Mouse (Mus musculus) CH12.LX (cell line): ENCODE data around the gene Laptm5. TPM values are rescaled to one million over a fixed set of nuclear protein-coding genes. Genes with fewer than 3 reads are reported as not detected.
A peak's percentile ranks its signal among the peaks of the same experiment; 100 is the strongest.

ENCODE experiments used
- DNase-seq: peaks from one replicate; pipeline ENCODE4 v3.0.0-alpha.2; 2013; ENCODE audit errors: extremely low read depth
- H3K27ac ChIP-seq: 2 replicates; pipeline ENCODE4 v1.5.1; 2012; ENCODE audit warnings: low read depth, mild to moderate bottlenecking, control low read depth, moderate library complexity; ENCODE audit not compliant: insufficient read depth
- H3K27me3 ChIP-seq: replicated peaks from 2 replicates; pipeline ENCODE3; 2012; ENCODE audit warnings: inconsistent platforms
- H3K36me3 ChIP-seq, 2 experiments: replicated peaks in 1 of 2; 2 replicates each; pipeline versions ENCODE3 to v1.6.1; 2012; ENCODE audit warnings: inconsistent platforms in 1 of 2, low read length in 1 of 2, mild to moderate bottlenecking in 1 of 2, mixed read lengths in 1 of 2, moderate library complexity in 1 of 2; ENCODE audit not compliant: control insufficient read depth in 1 of 2, insufficient read depth in 1 of 2
- H3K4me1 ChIP-seq, 2 experiments: 2 replicates each; pipeline ENCODE4 v1.6.1; 2012; ENCODE audit warnings: inconsistent platforms in 1 of 2, moderate library complexity in 1 of 2; ENCODE audit not compliant: insufficient read depth in 2 of 2, control insufficient read depth in 1 of 2
- H3K4me2 ChIP-seq: 2 replicates; pipeline ENCODE4 v1.6.1; 2012; ENCODE audit warnings: low read depth, mild to moderate bottlenecking, control low read depth; ENCODE audit not compliant: poor library complexity, insufficient read depth, severe bottlenecking
- H3K4me3 ChIP-seq, 3 experiments: fragments of 150-350 bp in 1 of 3; sonication (generic) in 1 of 3; replicated peaks in 1 of 3; 2 replicates each; pipeline versions ENCODE3 to v1.5.1; 2011 to 2012; ENCODE audit warnings: low read depth in 2 of 3, low read length in 2 of 3, mild to moderate bottlenecking in 2 of 3, moderate library complexity in 2 of 3, control low read depth in 1 of 3, improper control_type of control experiment in 1 of 3, inconsistent platforms in 1 of 3, mixed read lengths in 1 of 3; ENCODE audit not compliant: poor library complexity in 1 of 3
- H3K79me2 ChIP-seq: replicated peaks from 2 replicates; pipeline ENCODE4 v1.6.1; 2012; ENCODE audit warnings: mild to moderate bottlenecking, moderate library complexity; ENCODE audit not compliant: control insufficient read depth, poor library complexity, insufficient read depth, severe bottlenecking; ENCODE audit errors: extremely low read depth
- H3K9ac ChIP-seq: 2 replicates; pipeline ENCODE4 v1.6.1; 2012; ENCODE audit warnings: low read depth, mild to moderate bottlenecking, control low read depth, moderate library complexity; ENCODE audit not compliant: insufficient read depth
- H3K9me3 ChIP-seq: replicated peaks from 2 replicates; pipeline ENCODE3; 2012; ENCODE audit warnings: low read length, inconsistent platforms, mixed read lengths
- BHLHE40 ChIP-seq: IDR thresholded peaks from 2 replicates; pipeline ENCODE4 v1.6.1; 2011; ENCODE audit warnings: mild to moderate bottlenecking, low read depth, low read length, improper control_type of control experiment
- E2F4 ChIP-seq: IDR thresholded peaks from 2 replicates; pipeline ENCODE4 v1.6.1; 2011; ENCODE audit warnings: low read depth, low read length, improper control_type of control experiment; ENCODE audit not compliant: insufficient replicate concordance
- ELF1 ChIP-seq: IDR thresholded peaks from 2 replicates; pipeline ENCODE4 v1.6.1; 2014; ENCODE audit warnings: low read depth, mild to moderate bottlenecking, inconsistent platforms, low read length, improper control_type of control experiment
- GABPA ChIP-seq: IDR thresholded peaks from 2 replicates; pipeline ENCODE4 v1.6.1; 2012; ENCODE audit warnings: low read depth, low read length, improper control_type of control experiment, inconsistent platforms; ENCODE audit not compliant: insufficient replicate concordance
- HCFC1 ChIP-seq: IDR thresholded peaks from 2 replicates; pipeline ENCODE4 v1.6.1; 2012; ENCODE audit warnings: low read depth, mild to moderate bottlenecking, inconsistent platforms, low read length, improper control_type of control experiment
- JUN ChIP-seq: IDR thresholded peaks from 2 replicates; pipeline ENCODE4 v1.6.1; 2011; ENCODE audit warnings: low read depth, mild to moderate bottlenecking, low read length, improper control_type of control experiment, moderate library complexity; ENCODE audit not compliant: insufficient read depth
- JUND ChIP-seq: conservative IDR thresholded peaks from 2 replicates; pipeline ENCODE4 v1.6.1; 2011; ENCODE audit warnings: low read depth, low read length, improper control_type of control experiment
- MAFK ChIP-seq: IDR thresholded peaks from 2 replicates; pipeline ENCODE4 v1.6.1; 2011; ENCODE audit warnings: low read length, improper control_type of control experiment; ENCODE audit not compliant: insufficient replicate concordance
- MAZ ChIP-seq: IDR thresholded peaks from 2 replicates; pipeline ENCODE4 v1.6.1; 2012; ENCODE audit warnings: low read depth, mild to moderate bottlenecking, inconsistent platforms, low read length, improper control_type of control experiment, moderate library complexity
- MEF2A ChIP-seq: IDR thresholded peaks from 2 replicates; pipeline ENCODE4 v1.6.1; 2014; ENCODE audit warnings: low read depth, mild to moderate bottlenecking, inconsistent platforms, low read length, improper control_type of control experiment, borderline replicate concordance
- MXI1 ChIP-seq: IDR thresholded peaks from 2 replicates; pipeline ENCODE4 v1.6.1; 2011; ENCODE audit warnings: mild to moderate bottlenecking, low read depth, low read length, improper control_type of control experiment
- NRF1 ChIP-seq: IDR thresholded peaks from 2 replicates; pipeline ENCODE4 v1.6.1; 2014; ENCODE audit warnings: low read depth, mild to moderate bottlenecking, inconsistent platforms, low read length, improper control_type of control experiment, moderate library complexity
- PAX5 ChIP-seq: IDR thresholded peaks from 2 replicates; pipeline ENCODE4 v1.6.1; 2012; ENCODE audit warnings: low read length, inconsistent platforms, mixed read lengths
- POLR2AphosphoS2 ChIP-seq: IDR thresholded peaks from 2 replicates; pipeline ENCODE4 v1.6.1; 2011; ENCODE audit warnings: low read depth, low read length, improper control_type of control experiment
- RAD21 ChIP-seq: IDR thresholded peaks from 2 replicates; pipeline ENCODE4 v1.6.1; 2011; ENCODE audit warnings: low read depth, mild to moderate bottlenecking, low read length, improper control_type of control experiment, moderate library complexity
- RCOR1 ChIP-seq: conservative IDR thresholded peaks from 2 replicates; pipeline ENCODE4 v1.6.1; 2012; ENCODE audit warnings: low read depth, mild to moderate bottlenecking, inconsistent platforms, low read length, improper control_type of control experiment
- SIN3A ChIP-seq: IDR thresholded peaks from 2 replicates; pipeline ENCODE4 v1.6.1; 2012; ENCODE audit warnings: low read length, improper control_type of control experiment, inconsistent platforms
- TBP ChIP-seq: conservative IDR thresholded peaks from 2 replicates; pipeline ENCODE4 v1.6.1; 2011; ENCODE audit warnings: low read depth, low read length, improper control_type of control experiment
- TCF12 ChIP-seq: IDR thresholded peaks from 2 replicates; pipeline ENCODE4 v1.6.1; 2014; ENCODE audit warnings: low read depth, mild to moderate bottlenecking, inconsistent platforms, low read length, improper control_type of control experiment
- USF1 ChIP-seq: IDR thresholded peaks from 2 replicates; pipeline ENCODE4 v1.6.1; 2014; ENCODE audit warnings: low read depth, mild to moderate bottlenecking, inconsistent platforms, low read length, improper control_type of control experiment
- USF2 ChIP-seq: conservative IDR thresholded peaks from 2 replicates; pipeline ENCODE4 v1.6.1; 2011; ENCODE audit warnings: low read depth, low read length, improper control_type of control experiment
- ZMIZ1 ChIP-seq: IDR thresholded peaks from 2 replicates; pipeline ENCODE4 v1.6.1; 2012; ENCODE audit warnings: low read depth, mild to moderate bottlenecking, inconsistent platforms, low read length, improper control_type of control experiment
- dilution Hi-C: fragments of 300-500 bp; cut with MboI; formaldehyde crosslinking; loops from 2 replicates; pipeline ENCODE4 v1.14.3; 2020; ENCODE audit warnings: low sequenced_read_pairs; ENCODE audit not compliant: extremely low pct_unique_long_range_greater_than_20kb, extremely low pct_ligation_motif_present
- in situ Hi-C: fragments of 300-500 bp; cut with MboI; formaldehyde crosslinking; loops from 3 replicates; pipeline ENCODE4 v1.14.3; 2019; ENCODE audit warnings: low sequenced_read_pairs, low pct_ligation_motif_present, low pct_unique_long_range_greater_than_20kb, mixed read lengths
- polyA plus RNA-seq: library from polyadenylated mRNA; unstranded; fragments of >175 nt; gene quantifications from 2 replicates; pipeline ENCODE4 v1.2.1, GENCODE M21; 2012; ENCODE audit warnings: low read depth; ENCODE audit not compliant: insufficient read length
- total RNA-seq, 2 experiments: library from RNA; depleted of rRNA; stranded (reverse); fragments of 300-350 nt in 1 of 2; fragments of >200 nt in 1 of 2; gene quantifications; 2 replicates each; pipeline ENCODE4 v1.2.3; 2012 to 2014

Gene Laptm5
- total and polyA plus RNA-seq, 3 experiments, result 41.1 to 594 (median 225) TPM

DNA sequence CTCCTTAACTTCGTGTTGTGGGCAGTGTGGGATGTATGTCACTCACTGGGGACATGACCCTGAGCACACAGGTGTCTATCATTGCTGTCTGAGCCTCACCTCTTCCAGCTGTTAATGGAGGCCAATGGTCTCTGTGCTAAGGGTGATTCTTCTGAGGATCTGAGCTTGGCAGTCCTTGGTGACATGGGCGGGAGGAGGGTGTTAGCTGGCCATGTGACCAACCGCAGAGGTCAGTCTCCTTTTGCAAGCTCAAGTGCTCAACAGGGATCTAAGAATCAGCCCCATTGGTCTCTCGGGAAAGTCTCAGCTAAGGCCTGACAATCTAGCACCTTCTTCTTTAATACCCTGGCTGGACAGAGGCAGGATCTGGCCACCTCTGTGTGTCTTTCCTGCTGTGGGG, 4.6 kb downstream of the Laptm5 start:
- Histone ChIP-seq H3K4me3 (peak overlapping the region; percentile 35 to 75 (median 68)), H3K9me3 (no peaks in the 10 kb centered on the region), H3K9ac (peak overlapping the region; percentile 98), H3K4me1 (peaks cover 27 to 66% of the 10 kb centered on the region in 2 experiments), H3K79me2 (peaks cover 95% of the 10 kb centered on the region), H3K36me3 (peaks cover 36 to 68% of the 10 kb centered on the region in 2 experiments), H3K4me2 (peak overlapping the region; percentile 85), H3K27me3 (no peaks in the 10 kb centered on the region), H3K27ac (peak overlapping the region; percentile 61)
- in situ Hi-C loops (no loop called here), dilution Hi-C loops (no loop called here)
- TF ChIP-seq USF1 (peak; percentile 60), NRF1 (no peak), ELF1 (no peak), GABPA (no peak), MAZ (no peak), MAFK (no peak), E2F4 (no peak), PAX5 (no peak), TCF12 (0 out of 2 replicates have a peak, but pooled peaks have one; percentile 3), SIN3A (0 out of 2 replicates have a peak, but pooled peaks have one; percentile 60), MEF2A (no peak), ZMIZ1 (0 out of 2 replicates have a peak, but pooled peaks have one; percentile 42), MXI1 (peak; percentile 54; the same call in 1 of the 2 replicates), POLR2AphosphoS2 (no peak; the same call in 1 of the 2 replicates), JUN (no peak), HCFC1 (no peak), USF2 (no peak; the same call in 1 of the 2 replicates), RCOR1 (no peak), RAD21 (no peak), BHLHE40 (no peak), JUND (no peak), TBP (no peak)
- no peak for DNase-seq
